Mouse (Mus musculus) forebrain, embryonic 10.5 days (tissue): ENCODE measurements around the gene Gm4969. TPM values are rescaled to one million over a fixed set of nuclear protein-coding genes. Genes with fewer than 3 reads are reported as not detected.

Experiments used
- DNase-seq: peaks from one replicate; pipeline ENCODE4 v3.0.0-alpha.2; 2017; ENCODE audit warnings: low spot score; ENCODE audit errors: extremely low spot score
- H3K27ac ChIP-seq: fragments of 300-500 bp; sonication (generic); 2 replicates; pipeline ENCODE4 v1.5.1; 2016; ENCODE audit warnings: mild to moderate bottlenecking
- H3K27me3 ChIP-seq: fragments of 300-500 bp; sonication (generic); 2 replicates; pipeline ENCODE4 v1.6.1; 2016; ENCODE audit warnings: mild to moderate bottlenecking; ENCODE audit not compliant: poor library complexity, severe bottlenecking
- H3K36me3 ChIP-seq: fragments of 300-500 bp; sonication (generic); replicated peaks from 2 replicates; pipeline ENCODE4 v1.6.1; 2016; ENCODE audit warnings: mild to moderate bottlenecking, moderate library complexity
- H3K4me1 ChIP-seq: fragments of 300-500 bp; sonication (generic); 2 replicates; pipeline ENCODE4 v1.6.1; 2016
- H3K4me3 ChIP-seq: fragments of 300-500 bp; sonication (generic); 2 replicates; pipeline ENCODE4 v1.5.1; 2016; ENCODE audit warnings: mild to moderate bottlenecking, moderate library complexity
- H3K9me3 ChIP-seq: fragments of 300-500 bp; sonication (generic); 2 replicates; pipeline ENCODE4 v1.6.1; 2016; ENCODE audit warnings: mild to moderate bottlenecking, moderate library complexity
- WGBS: fragments of 180-500 bp; shearing (Covaris S2); methylation state at CpG from one replicate; pipeline ENCODE4 v1.1.7; 2016; 5-methylcytosine and 5-hydroxymethylcytosine counted together
- polyA plus RNA-seq: library from polyadenylated mRNA; unstranded; fragments of >200 nt; fragmentation: Nextera tagmentation; extraction: Ambion mirVana; gene quantifications from 2 replicates; pipeline ENCODE4 v1.2.1, GENCODE M21; 2016

Gm4969 gene
- 0.81 and 1.1 TPM in 2 replicates for polyA plus RNA-seq

GRCm38 (mm10) chr7:19118028-19118771 lies at the start of gene Gm4969:
Gm4969 (minus strand) TSS chr7:19118368.
- Histone ChIP-seq H3K4me1 (peaks cover 18% of the 10 kb centered on the region), H3K27ac (peak within 1 kb of the TSS; percentile 58), H3K9me3 (peaks cover 33% of the 10 kb centered on the region), H3K4me3 (peak within 1 kb of the TSS; percentile 84), H3K27me3 (peaks cover 18% of the 10 kb centered on the region), H3K36me3 (peaks cover 14% of the 10 kb centered on the region)
- 22% methylated on average over 64 of the region's 64 CpGs for WGBS
- DNase-seq = peak; percentile 68

- H3K27ac ChIP-seq = no peak overlapping the region
- H3K36me3 ChIP-seq = no peaks in the 10 kb centered on the region
- 89% methylated on average over 3 of the region's 3 CpGs for WGBS
- peaks cover 62% of the 10 kb centered on the region for H3K27me3 ChIP-seq
- DNase-seq = no peak
- H3K4me3 ChIP-seq = no peak overlapping the region
- H3K4me1 ChIP-seq = peaks cover 31% of the 10 kb centered on the region
- H3K9me3 ChIP-seq = 0 out of 2 replicates have a peak, but pooled peaks cover 6% of the 10 kb centered on the region
Observed at GRCm38 (mm10) chr7:19166990-19167389, 48.8 kb upstream of the Gm4969 start.

- H3K27ac ChIP-seq = no peak within 1 kb of the TSS
- H3K9me3 ChIP-seq = 0 out of 2 replicates have a peak, but pooled peaks cover 6% of the 10 kb centered on the region
- H3K4me3 ChIP-seq = peak within 1 kb of the TSS; percentile 33
- no peaks in the 10 kb centered on the region for H3K36me3 ChIP-seq
- peaks cover 27% of the 10 kb centered on the region for H3K4me1 ChIP-seq
- 17% methylated on average over 13 of the region's 14 CpGs for WGBS
- H3K27me3 ChIP-seq = peaks cover 64% of the 10 kb centered on the region
- no peak for DNase-seq
Observed at GRCm38 (mm10) chr7:19165656-19166423, 47.7 kb upstream of the Gm4969 start, which contains the start of gene Gipr. Gipr (minus strand) TSS chr7:19166127.

GRCm38 (mm10) chr7:19164978-19165377 lies 46.8 kb upstream of the Gm4969 start:
- Histone ChIP-seq H3K4me1 (peaks cover 35% of the 10 kb centered on the region), H3K9me3 (0 out of 2 replicates have a peak, but pooled peaks cover 6% of the 10 kb centered on the region), H3K27me3 (peaks cover 68% of the 10 kb centered on the region), H3K36me3 (no peaks in the 10 kb centered on the region), H3K4me3 (peak overlapping the region; percentile 33), H3K27ac (no peak overlapping the region)
- no peak for DNase-seq
- WGBS = 2% methylated on average over 13 of the region's 13 CpGs

GRCm38 (mm10) chr7:19164189-19164588 lies 46.0 kb upstream of the Gm4969 start:
- peaks cover 74% of the 10 kb centered on the region for H3K27me3 ChIP-seq
- peak overlapping the region; percentile 33 for H3K4me3 ChIP-seq
- no peak overlapping the region for H3K27ac ChIP-seq
- no peaks in the 10 kb centered on the region for H3K36me3 ChIP-seq
- DNase-seq = peak; percentile 50
- 0 out of 2 replicates have a peak, but pooled peaks cover 6% of the 10 kb centered on the region for H3K9me3 ChIP-seq
- 0% methylated on average over 6 of the region's 6 CpGs for WGBS
- peaks cover 42% of the 10 kb centered on the region for H3K4me1 ChIP-seq

- Histone ChIP-seq H3K27ac (no peak overlapping the region), H3K36me3 (no peaks in the 10 kb centered on the region), H3K9me3 (0 out of 2 replicates have a peak, but pooled peaks cover 6% of the 10 kb centered on the region), H3K4me3 (peak overlapping the region; percentile 33), H3K27me3 (peaks cover 78% of the 10 kb centered on the region), H3K4me1 (peaks cover 42% of the 10 kb centered on the region)
- no peak for DNase-seq
- 34% methylated on average over 12 of the region's 12 CpGs for WGBS
Observed at GRCm38 (mm10) chr7:19163752-19164151, 45.6 kb upstream of the Gm4969 start.

- Histone ChIP-seq H3K4me1 (peaks cover 42% of the 10 kb centered on the region), H3K27me3 (peaks cover 84% of the 10 kb centered on the region), H3K4me3 (no peak overlapping the region), H3K27ac (no peak overlapping the region), H3K9me3 (0 out of 2 replicates have a peak, but pooled peaks cover 6% of the 10 kb centered on the region), H3K36me3 (no peaks in the 10 kb centered on the region)
- 90% methylated on average over 7 of the region's 7 CpGs for WGBS
- no peak for DNase-seq
Observed at GRCm38 (mm10) chr7:19162928-19163327, 44.8 kb upstream of the Gm4969 start.

GRCm38 (mm10) chr7:19160115-19160514 lies 41.9 kb upstream of the Gm4969 start:
- Histone ChIP-seq H3K27me3 (peaks cover 70% of the 10 kb centered on the region), H3K27ac (0 out of 2 replicates have a peak overlapping the region, but pooled peaks have one; percentile 20), H3K4me1 (peaks cover 45% of the 10 kb centered on the region), H3K36me3 (peaks cover 9% of the 10 kb centered on the region), H3K9me3 (no peaks in the 10 kb centered on the region), H3K4me3 (peak overlapping the region; percentile 55)
- DNase-seq = peak; percentile 73
- WGBS = under 1% methylated on average over 20 of the region's 20 CpGs

- Histone ChIP-seq H3K9me3 (no peaks in the 10 kb centered on the region), H3K4me1 (peaks cover 38% of the 10 kb centered on the region), H3K27ac (no peak overlapping the region), H3K4me3 (peak overlapping the region; percentile 55), H3K27me3 (peaks cover 63% of the 10 kb centered on the region), H3K36me3 (peaks cover 16% of the 10 kb centered on the region)
- DNase-seq = no peak
- WGBS = 16% methylated on average over 18 of the region's 18 CpGs
Observed at GRCm38 (mm10) chr7:19159411-19159810, 41.2 kb upstream of the Gm4969 start.

GRCm38 (mm10) chr7:19158601-19159000 lies 40.4 kb upstream of the Gm4969 start:
- Histone ChIP-seq H3K4me1 (peaks cover 30% of the 10 kb centered on the region), H3K9me3 (no peaks in the 10 kb centered on the region), H3K27ac (no peak overlapping the region), H3K4me3 (no peak overlapping the region), H3K36me3 (peaks cover 24% of the 10 kb centered on the region), H3K27me3 (peaks cover 55% of the 10 kb centered on the region)
- WGBS = 76% methylated on average over 11 of the region's 11 CpGs
- DNase-seq = no peak

- H3K4me1 ChIP-seq = peaks cover 28% of the 10 kb centered on the region
- 7% methylated on average over 30 of the region's 30 CpGs for WGBS
- peak; percentile 89 for DNase-seq
- H3K27ac ChIP-seq = peak overlapping the region; percentile 76
- peaks cover 42% of the 10 kb centered on the region for H3K27me3 ChIP-seq
- peaks cover 38% of the 10 kb centered on the region for H3K36me3 ChIP-seq
- peak overlapping the region; percentile 38 for H3K4me3 ChIP-seq
- H3K9me3 ChIP-seq = no peaks in the 10 kb centered on the region
Observed at GRCm38 (mm10) chr7:19157160-19157800, 39.1 kb upstream of the Gm4969 start.

- no peak overlapping the region for H3K4me3 ChIP-seq
- WGBS = 64% methylated on average over 13 of the region's 13 CpGs
- no peak for DNase-seq
- H3K36me3 ChIP-seq = peaks cover 51% of the 10 kb centered on the region
- H3K9me3 ChIP-seq = no peaks in the 10 kb centered on the region
- H3K27me3 ChIP-seq = peaks cover 33% of the 10 kb centered on the region
- peaks cover 31% of the 10 kb centered on the region for H3K4me1 ChIP-seq
- H3K27ac ChIP-seq = no peak overlapping the region
Observed at GRCm38 (mm10) chr7:19155825-19156475, 37.8 kb upstream of the Gm4969 start.
